Mouse (Mus musculus): Measurements from ENCODE around the gene Gm17402. TPM values are rescaled to one million over a fixed set of nuclear protein-coding genes. Genes with fewer than 3 reads are reported as not detected.

Gm17402 gene
- polyA plus RNA-seq, 1 experiment from 2014 or later: not detected

GRCm38 (mm10) chr3:67358376-67358775 lies 16.6 kb downstream of the Gm17402 start:
- H3K4me3 ChIP-seq (ENCODE audit: low read depth, low read length): no peak overlapping the region
- no peaks in the 10 kb centered on the region for H3K27me3 ChIP-seq (ENCODE audit: control insufficient read depth, insufficient read depth, low read length)
- 81% methylated on average over 7 of the region's 7 CpGs for WGBS
- H3K9ac ChIP-seq (ENCODE audit: low read length): no peak overlapping the region
- H3K9me3 ChIP-seq (ENCODE audit: control insufficient read depth, low read length): no peaks in the 10 kb centered on the region
- H3K4me2 ChIP-seq: no peak overlapping the region
- DNase-seq (ENCODE audit: low spot score, missing footprints) (no peak), ATAC-seq (ENCODE audit: low FRiP score) (no peak)
- no peaks in the 10 kb centered on the region for H3K36me3 ChIP-seq (ENCODE audit: control insufficient read depth, insufficient read depth, low read length)
- no peak overlapping the region for H3K27ac ChIP-seq (ENCODE audit: low read depth, low read length)
- no peaks in the 10 kb centered on the region for H3K4me1 ChIP-seq (ENCODE audit: control insufficient read depth, insufficient read depth, low read length)

DNA sequence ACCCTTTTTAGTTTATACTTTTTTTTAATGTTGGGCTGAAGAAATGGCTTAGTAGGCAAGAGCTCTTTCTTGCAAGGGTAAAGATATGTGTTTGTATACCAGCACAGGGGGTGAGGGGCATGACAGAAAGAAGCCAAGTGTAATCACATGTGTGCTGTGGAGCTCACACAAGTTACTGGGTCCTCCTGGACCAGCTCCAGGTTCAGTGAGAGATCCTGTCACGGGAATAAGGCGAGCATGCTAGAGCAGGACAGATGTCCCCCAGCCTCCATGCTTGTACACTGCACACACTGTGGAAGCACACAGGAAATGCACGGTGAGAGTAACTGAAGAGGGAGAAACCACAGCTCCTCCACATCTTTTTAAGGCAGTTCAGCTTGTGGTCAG lies 22.2 kb downstream of the Gm17402 start:
- Histone ChIP-seq H3K9me3 (ENCODE audit: control insufficient read depth, low read length) (no peaks in the 10 kb centered on the region), H3K9ac (ENCODE audit: low read length) (no peak overlapping the region), H3K4me2 (no peak overlapping the region), H3K4me1 (ENCODE audit: control insufficient read depth, insufficient read depth, low read length) (peaks cover 4% of the 10 kb centered on the region), H3K27ac (ENCODE audit: low read depth, low read length) (no peak overlapping the region), H3K36me3 (ENCODE audit: control insufficient read depth, insufficient read depth, low read length) (no peaks in the 10 kb centered on the region), H3K4me3 (ENCODE audit: low read depth, low read length) (no peak overlapping the region), H3K27me3 (ENCODE audit: control insufficient read depth, insufficient read depth, low read length) (no peaks in the 10 kb centered on the region)
- WGBS: 96% methylated on average over 3 of the region's 3 CpGs
- ATAC-seq (ENCODE audit: low FRiP score) (0 out of 2 replicates have a peak, but pooled peaks have one; percentile 34), DNase-seq (ENCODE audit: low spot score, missing footprints) (no peak)

DNA sequence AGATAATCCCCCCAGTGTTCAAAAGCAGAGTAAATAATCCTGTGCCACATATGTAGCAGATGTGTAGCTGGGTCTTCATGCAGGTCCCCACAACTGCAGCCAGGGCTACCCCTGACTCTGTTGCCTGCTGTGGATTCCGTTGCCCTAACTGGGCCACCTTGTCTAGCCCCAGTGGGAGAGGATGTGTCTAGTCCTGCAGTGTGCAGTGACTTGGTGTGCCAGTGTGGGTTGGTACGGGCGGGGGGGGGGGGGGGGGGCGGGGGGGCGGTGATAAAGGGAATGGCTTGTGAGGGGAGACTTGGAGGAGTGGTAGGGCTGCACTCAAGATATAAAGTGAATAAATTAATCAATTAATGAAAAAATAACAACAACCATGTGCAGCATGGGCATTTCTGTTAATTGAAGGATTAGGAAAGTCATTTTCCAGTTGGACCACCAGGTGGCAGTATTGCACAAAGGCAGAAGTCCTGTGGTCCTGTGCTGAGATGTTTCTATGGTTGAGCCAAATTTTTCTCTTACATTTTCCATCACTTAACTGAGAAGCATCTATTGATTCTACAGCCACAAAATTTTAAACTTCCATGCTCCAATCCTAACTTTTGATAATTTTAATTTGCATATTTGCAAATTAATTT lies 22.7 kb downstream of the Gm17402 start:
- no peak overlapping the region for H3K27ac ChIP-seq (ENCODE audit: low read depth, low read length)
- no peak overlapping the region for H3K9ac ChIP-seq (ENCODE audit: low read length)
- no peaks in the 10 kb centered on the region for H3K36me3 ChIP-seq (ENCODE audit: control insufficient read depth, insufficient read depth, low read length)
- DNase-seq (ENCODE audit: low spot score, missing footprints): peak; percentile 90
- H3K4me3 ChIP-seq (ENCODE audit: low read depth, low read length): no peak overlapping the region
- no peaks in the 10 kb centered on the region for H3K27me3 ChIP-seq (ENCODE audit: control insufficient read depth, insufficient read depth, low read length)
- H3K4me1 ChIP-seq (ENCODE audit: control insufficient read depth, insufficient read depth, low read length): peaks cover 4% of the 10 kb centered on the region
- H3K4me2 ChIP-seq: no peak overlapping the region
- no peaks in the 10 kb centered on the region for H3K9me3 ChIP-seq (ENCODE audit: control insufficient read depth, low read length)
- 23% methylated on average over 5 of the region's 5 CpGs for WGBS
- ATAC-seq (ENCODE audit: low FRiP score): peak; percentile 69

GRCm38 (mm10) chr3:67351406-67352127 lies 23.4 kb downstream of the Gm17402 start:
- no peaks in the 10 kb centered on the region for H3K9me3 ChIP-seq (ENCODE audit: control insufficient read depth, low read length)
- H3K27ac ChIP-seq (ENCODE audit: low read depth, low read length): no peak overlapping the region
- peak; percentile 70 for ATAC-seq (ENCODE audit: low FRiP score)
- H3K4me2 ChIP-seq: no peak overlapping the region
- no peak overlapping the region for H3K9ac ChIP-seq (ENCODE audit: low read length)
- H3K4me3 ChIP-seq (ENCODE audit: low read depth, low read length): no peak overlapping the region
- H3K27me3 ChIP-seq (ENCODE audit: control insufficient read depth, insufficient read depth, low read length): no peaks in the 10 kb centered on the region
- H3K36me3 ChIP-seq (ENCODE audit: control insufficient read depth, insufficient read depth, low read length): no peaks in the 10 kb centered on the region
- 41% methylated on average over 12 of the region's 12 CpGs for WGBS
- peak; percentile 89 for DNase-seq (ENCODE audit: low spot score, missing footprints)
- peaks cover 4% of the 10 kb centered on the region for H3K4me1 ChIP-seq (ENCODE audit: control insufficient read depth, insufficient read depth, low read length)

GRCm38 (mm10) chr3:67346674-67347073 lies 28.3 kb downstream of the Gm17402 start:
- Histone ChIP-seq H3K27me3 (ENCODE audit: control insufficient read depth, insufficient read depth, low read length) (no peaks in the 10 kb centered on the region), H3K4me3 (ENCODE audit: low read depth, low read length) (no peak overlapping the region), H3K4me2 (no peak overlapping the region), H3K9me3 (ENCODE audit: control insufficient read depth, low read length) (no peaks in the 10 kb centered on the region), H3K36me3 (ENCODE audit: control insufficient read depth, insufficient read depth, low read length) (no peaks in the 10 kb centered on the region), H3K4me1 (ENCODE audit: control insufficient read depth, insufficient read depth, low read length) (peaks cover 2% of the 10 kb centered on the region), H3K9ac (ENCODE audit: low read length) (no peak overlapping the region), H3K27ac (ENCODE audit: low read depth, low read length) (no peak overlapping the region)
- DNase-seq (ENCODE audit: low spot score, missing footprints) (no peak), ATAC-seq (ENCODE audit: low FRiP score) (no peak)
- WGBS: 74% methylated on average over 2 of the region's 2 CpGs

- ATAC-seq (ENCODE audit: low FRiP score) (peak; percentile 63), DNase-seq (ENCODE audit: low spot score, missing footprints) (peak; percentile 90)
- H3K4me3 ChIP-seq (ENCODE audit: low read depth, low read length): no peak overlapping the region
- no peaks in the 10 kb centered on the region for H3K36me3 ChIP-seq (ENCODE audit: control insufficient read depth, insufficient read depth, low read length)
- H3K4me1 ChIP-seq (ENCODE audit: control insufficient read depth, insufficient read depth, low read length): no peaks in the 10 kb centered on the region; the same call in 1 of the 2 replicates
- 5% methylated on average over 2 of the region's 2 CpGs for WGBS
- no peak overlapping the region for H3K4me2 ChIP-seq
- no peaks in the 10 kb centered on the region for H3K27me3 ChIP-seq (ENCODE audit: control insufficient read depth, insufficient read depth, low read length)
- H3K27ac ChIP-seq (ENCODE audit: low read depth, low read length): no peak overlapping the region
- H3K9me3 ChIP-seq (ENCODE audit: control insufficient read depth, low read length): no peaks in the 10 kb centered on the region
- H3K9ac ChIP-seq (ENCODE audit: low read length): no peak overlapping the region
These were observed 30.4 kb downstream of the Gm17402 start for GRCm38 (mm10) chr3:67344599-67344998.

DNA sequence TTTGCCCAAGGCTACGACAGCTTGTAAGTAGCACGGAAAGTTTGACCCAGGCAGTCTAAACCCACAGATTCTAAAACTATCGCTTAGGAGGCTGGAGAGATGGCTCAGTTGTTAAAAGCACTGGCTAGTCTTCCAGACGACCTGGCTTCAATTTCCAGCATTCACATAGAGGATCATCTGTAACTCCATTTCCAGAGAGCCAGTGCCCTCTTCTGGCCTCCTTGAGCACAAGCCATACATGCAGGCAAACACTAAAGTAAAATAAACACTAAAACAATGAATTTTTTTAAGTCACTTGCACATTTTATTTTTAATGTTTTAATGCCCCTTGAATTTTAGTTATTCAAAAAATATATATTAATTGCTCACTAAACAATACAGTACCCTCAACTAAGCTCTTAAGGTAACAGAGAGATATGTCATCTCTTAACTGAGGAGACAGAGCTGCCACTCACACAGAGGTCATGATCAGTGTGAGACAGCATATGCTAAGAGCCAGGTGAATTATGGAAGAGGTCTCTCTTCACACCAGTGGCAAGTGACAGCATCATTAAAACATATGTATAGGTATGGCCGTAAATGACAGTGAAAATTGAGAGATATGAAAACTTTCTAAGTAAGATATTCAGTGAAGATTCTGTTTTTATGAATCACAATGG lies 31.8 kb downstream of the Gm17402 start:
- Histone ChIP-seq H3K27ac (ENCODE audit: low read depth, low read length) (no peak overlapping the region; the same call in 1 of the 2 replicates), H3K27me3 (ENCODE audit: control insufficient read depth, insufficient read depth, low read length) (no peaks in the 10 kb centered on the region), H3K36me3 (ENCODE audit: control insufficient read depth, insufficient read depth, low read length) (no peaks in the 10 kb centered on the region), H3K4me3 (ENCODE audit: low read depth, low read length) (no peak overlapping the region), H3K9ac (ENCODE audit: low read length) (no peak overlapping the region), H3K4me2 (no peak overlapping the region), H3K9me3 (ENCODE audit: control insufficient read depth, low read length) (no peaks in the 10 kb centered on the region), H3K4me1 (ENCODE audit: control insufficient read depth, insufficient read depth, low read length) (no peaks in the 10 kb centered on the region; the same call in 1 of the 2 replicates)
- 64% methylated on average over 5 of the region's 5 CpGs for WGBS
- DNase-seq (ENCODE audit: low spot score, missing footprints): peak; percentile 85
- no peak for ATAC-seq (ENCODE audit: low FRiP score)

GRCm38 (mm10) chr3:67340921-67341320 lies 34.0 kb downstream of the Gm17402 start:
- H3K4me3 ChIP-seq (ENCODE audit: low read depth, low read length): no peak overlapping the region
- no peak overlapping the region for H3K4me2 ChIP-seq
- 80% methylated on average over 7 of the region's 7 CpGs for WGBS
- no peaks in the 10 kb centered on the region for H3K36me3 ChIP-seq (ENCODE audit: control insufficient read depth, insufficient read depth, low read length)
- no peak overlapping the region for H3K9ac ChIP-seq (ENCODE audit: low read length)
- no peaks in the 10 kb centered on the region for H3K9me3 ChIP-seq (ENCODE audit: control insufficient read depth, low read length)
- ATAC-seq (ENCODE audit: low FRiP score) (no peak), DNase-seq (ENCODE audit: low spot score, missing footprints) (no peak)
- H3K4me1 ChIP-seq (ENCODE audit: control insufficient read depth, insufficient read depth, low read length): no peaks in the 10 kb centered on the region; the same call in 1 of the 2 replicates
- H3K27me3 ChIP-seq (ENCODE audit: control insufficient read depth, insufficient read depth, low read length): no peaks in the 10 kb centered on the region
- H3K27ac ChIP-seq (ENCODE audit: low read depth, low read length): no peak overlapping the region

DNA sequence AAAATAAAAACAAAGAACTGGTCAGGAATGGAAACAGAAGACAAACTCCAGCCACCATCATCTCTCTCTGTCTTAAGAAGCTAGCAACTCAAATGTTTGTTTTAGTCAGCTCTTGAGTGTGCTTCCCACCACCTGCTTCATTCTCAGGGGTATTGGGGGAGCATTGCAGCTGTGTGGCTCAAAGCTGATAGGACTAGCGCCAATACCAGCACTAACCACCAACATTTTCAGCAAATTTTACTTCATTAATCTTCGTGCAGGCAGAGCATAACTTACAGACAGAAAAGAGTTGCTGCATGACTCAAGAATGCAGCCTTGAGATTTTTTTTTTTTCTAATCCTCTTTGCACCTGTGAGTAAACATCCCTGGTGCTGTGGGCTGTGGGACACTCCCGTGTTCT lies 35.4 kb downstream of the Gm17402 start:
- WGBS: 72% methylated on average over 3 of the region's 3 CpGs
- DNase-seq (ENCODE audit: low spot score, missing footprints) (no peak), ATAC-seq (ENCODE audit: low FRiP score) (no peak)
- Histone ChIP-seq H3K9ac (ENCODE audit: low read length) (no peak overlapping the region), H3K27me3 (ENCODE audit: control insufficient read depth, insufficient read depth, low read length) (no peaks in the 10 kb centered on the region), H3K36me3 (ENCODE audit: control insufficient read depth, insufficient read depth, low read length) (no peaks in the 10 kb centered on the region), H3K4me1 (ENCODE audit: control insufficient read depth, insufficient read depth, low read length) (no peaks in the 10 kb centered on the region; the same call in 1 of the 2 replicates), H3K9me3 (ENCODE audit: control insufficient read depth, low read length) (no peaks in the 10 kb centered on the region), H3K27ac (ENCODE audit: low read depth, low read length) (no peak overlapping the region), H3K4me2 (no peak overlapping the region), H3K4me3 (ENCODE audit: low read depth, low read length) (no peak overlapping the region)

Measured in midbrain, embryonic 11.5 days (tissue).